Mouse (Mus musculus) forebrain, embryonic 11.5 days (tissue): ENCODE results near the gene Gm21973. TPM values are rescaled to one million over a fixed set of nuclear protein-coding genes. Genes with fewer than 3 reads are reported as not detected.

Source experiments
- ATAC-seq: fragments of 200-750 bp; cut with Nextera tagmentation; replicated peaks from 2 replicates; pipeline ENCODE4 v1.8.0; 2017; ENCODE audit warnings: moderate TSS enrichment; ENCODE audit not compliant: low FRiP score
- DNase-seq: peaks from one replicate; pipeline ENCODE4 v3.0.0-alpha.2; 2017; ENCODE audit warnings: low spot score
- H3K27ac ChIP-seq: fragments of 300-500 bp; sonication (generic); 2 replicates; pipeline ENCODE4 v1.5.1; 2014; ENCODE audit warnings: low read depth, low read length
- H3K27me3 ChIP-seq: fragments of 300-500 bp; sonication (generic); 2 replicates; pipeline ENCODE4 v1.6.1; 2014; ENCODE audit warnings: mild to moderate bottlenecking, low read length, mixed read lengths; ENCODE audit not compliant: control insufficient read depth, insufficient read depth
- H3K36me3 ChIP-seq: fragments of 300-500 bp; sonication (generic); 2 replicates; pipeline ENCODE4 v1.6.1; 2014; ENCODE audit warnings: mild to moderate bottlenecking, low read length, moderate library complexity, mixed read lengths; ENCODE audit not compliant: control insufficient read depth, insufficient read depth
- H3K4me1 ChIP-seq: fragments of 300-500 bp; sonication (generic); replicated peaks from 2 replicates; pipeline ENCODE4 v1.6.1; 2014; ENCODE audit warnings: low read length, mixed read lengths; ENCODE audit not compliant: control insufficient read depth, insufficient read depth
- H3K4me2 ChIP-seq: fragments of 300-500 bp; sonication (generic); 2 replicates; pipeline ENCODE4 v1.6.1; 2014; ENCODE audit warnings: low read depth, mild to moderate bottlenecking, low read length, moderate library complexity, mixed read lengths; ENCODE audit not compliant: severe bottlenecking
- H3K4me3 ChIP-seq: fragments of 300-500 bp; sonication (generic); 2 replicates; pipeline ENCODE4 v1.5.1; 2014; ENCODE audit warnings: low read depth, low read length
- H3K9ac ChIP-seq: fragments of 300-500 bp; sonication (generic); 2 replicates; pipeline ENCODE4 v1.6.1; 2014; ENCODE audit warnings: low read length
- H3K9me3 ChIP-seq: fragments of 300-500 bp; sonication (generic); 2 replicates; pipeline ENCODE4 v1.6.1; 2016; ENCODE audit warnings: low read length, mixed read lengths; ENCODE audit not compliant: control insufficient read depth
- WGBS: fragments of 180-500 bp; shearing (Covaris S2); extraction: QIAGEN DNeasy Blood & Tissue Kit; methylation state at CpG from one replicate; pipeline ENCODE4 v1.1.7; 2014; 5-methylcytosine and 5-hydroxymethylcytosine counted together
- polyA plus RNA-seq: library from polyadenylated mRNA; unstranded; fragments of >200 nt; fragmentation: Nextera tagmentation; extraction: Ambion mirVana; gene quantifications from 2 replicates; pipeline ENCODE4 v1.2.1, GENCODE M21; 2014

Gm21973 gene
- polyA plus RNA-seq, 1 experiment from 2014 or later, result not detected

GRCm38 (mm10) chr15:10375404-10375803 lies 50.2 kb downstream of the Gm21973 start:
- no peaks in the 10 kb centered on the region for H3K27me3 ChIP-seq
- ATAC-seq (no peak), DNase-seq (no peak)
- no peaks in the 10 kb centered on the region for H3K4me1 ChIP-seq
- H3K4me2 ChIP-seq, result no peak overlapping the region
- H3K36me3 ChIP-seq, result no peaks in the 10 kb centered on the region
- no peak overlapping the region for H3K9ac ChIP-seq
- 92% methylated on average over 3 of the region's 3 CpGs for WGBS
- H3K27ac ChIP-seq, result no peak overlapping the region
- H3K4me3 ChIP-seq, result no peak overlapping the region
- H3K9me3 ChIP-seq, result no peaks in the 10 kb centered on the region

- Histone ChIP-seq H3K36me3 (no peaks in the 10 kb centered on the region), H3K9ac (no peak overlapping the region), H3K4me1 (no peaks in the 10 kb centered on the region), H3K9me3 (no peaks in the 10 kb centered on the region), H3K4me2 (no peak overlapping the region), H3K27ac (no peak overlapping the region), H3K27me3 (no peaks in the 10 kb centered on the region), H3K4me3 (no peak overlapping the region)
- 92% methylated on average over 4 of the region's 4 CpGs for WGBS
- DNase-seq (no peak), ATAC-seq (no peak)
Measured at GRCm38 (mm10) chr15:10378338-10378959, 53.3 kb downstream of the Gm21973 start.

GRCm38 (mm10) chr15:10379757-10380458 lies 54.7 kb downstream of the Gm21973 start:
- no peak for ATAC-seq
- no peaks in the 10 kb centered on the region for H3K27me3 ChIP-seq
- no peak overlapping the region for H3K27ac ChIP-seq
- no peak for DNase-seq
- no peaks in the 10 kb centered on the region for H3K4me1 ChIP-seq
- no peak overlapping the region for H3K4me3 ChIP-seq
- H3K9ac ChIP-seq, result no peak overlapping the region
- no peaks in the 10 kb centered on the region for H3K9me3 ChIP-seq
- H3K36me3 ChIP-seq, result no peaks in the 10 kb centered on the region
- no peak overlapping the region for H3K4me2 ChIP-seq
- 93% methylated on average over 3 of the region's 3 CpGs for WGBS

- no peak for DNase-seq
- H3K27me3 ChIP-seq, result no peaks in the 10 kb centered on the region
- H3K36me3 ChIP-seq, result no peaks in the 10 kb centered on the region
- no peak overlapping the region for H3K9ac ChIP-seq
- ATAC-seq, result no peak
- H3K27ac ChIP-seq, result no peak overlapping the region
- no peaks in the 10 kb centered on the region for H3K4me1 ChIP-seq
- WGBS, result 88% methylated on average over 2 of the region's 2 CpGs
- no peak overlapping the region for H3K4me2 ChIP-seq
- H3K9me3 ChIP-seq, result no peaks in the 10 kb centered on the region
- no peak overlapping the region for H3K4me3 ChIP-seq
Measured at GRCm38 (mm10) chr15:10387263-10387662, 62.1 kb downstream of the Gm21973 start.

GRCm38 (mm10) chr15:10399795-10400194 lies 74.6 kb downstream of the Gm21973 start:
- H3K4me2 ChIP-seq, result no peak overlapping the region
- no peaks in the 10 kb centered on the region for H3K27me3 ChIP-seq
- no peaks in the 10 kb centered on the region for H3K36me3 ChIP-seq
- no peak overlapping the region for H3K9ac ChIP-seq
- DNase-seq, result no peak
- H3K4me1 ChIP-seq, result no peaks in the 10 kb centered on the region
- WGBS, result 75% methylated on average over 2 of the region's 2 CpGs
- ATAC-seq, result no peak; the same call in 1 of the 2 replicates
- no peaks in the 10 kb centered on the region for H3K9me3 ChIP-seq
- no peak overlapping the region for H3K4me3 ChIP-seq
- H3K27ac ChIP-seq, result no peak overlapping the region

GRCm38 (mm10) chr15:10400415-10400814 lies 75.2 kb downstream of the Gm21973 start:
- DNase-seq, result no peak
- no peak overlapping the region for H3K4me2 ChIP-seq
- H3K9ac ChIP-seq, result no peak overlapping the region
- no peaks in the 10 kb centered on the region for H3K36me3 ChIP-seq
- WGBS, result 66% methylated on average over 3 of the region's 3 CpGs
- H3K27ac ChIP-seq, result no peak overlapping the region
- H3K27me3 ChIP-seq, result no peaks in the 10 kb centered on the region
- peak; percentile 51; the same call in 1 of the 2 replicates for ATAC-seq
- H3K4me1 ChIP-seq, result no peaks in the 10 kb centered on the region
- H3K9me3 ChIP-seq, result no peaks in the 10 kb centered on the region
- no peak overlapping the region for H3K4me3 ChIP-seq

GRCm38 (mm10) chr15:10409842-10410241 lies 84.7 kb downstream of the Gm21973 start:
- no peaks in the 10 kb centered on the region for H3K9me3 ChIP-seq
- H3K4me3 ChIP-seq, result no peak overlapping the region
- H3K9ac ChIP-seq, result no peak overlapping the region
- H3K27ac ChIP-seq, result no peak overlapping the region
- 91% methylated on average over 3 of the region's 3 CpGs for WGBS
- no peaks in the 10 kb centered on the region for H3K27me3 ChIP-seq
- DNase-seq (no peak), ATAC-seq (no peak)
- H3K4me1 ChIP-seq, result no peaks in the 10 kb centered on the region
- no peak overlapping the region for H3K4me2 ChIP-seq
- H3K36me3 ChIP-seq, result no peaks in the 10 kb centered on the region

- Histone ChIP-seq H3K4me2 (no peak overlapping the region), H3K4me3 (no peak overlapping the region), H3K9me3 (no peaks in the 10 kb centered on the region), H3K27ac (no peak overlapping the region), H3K4me1 (no peaks in the 10 kb centered on the region), H3K27me3 (no peaks in the 10 kb centered on the region), H3K9ac (no peak overlapping the region), H3K36me3 (no peaks in the 10 kb centered on the region)
- no peak for ATAC-seq
- 93% methylated on average over 2 of the region's 2 CpGs for whole genome bisulfite sequencing
- no peak for DNase-seq
Measured at GRCm38 (mm10) chr15:10410881-10411280, 85.7 kb downstream of the Gm21973 start.

GRCm38 (mm10) chr15:10413656-10414055 lies 88.5 kb downstream of the Gm21973 start:
- Histone ChIP-seq H3K9me3 (no peaks in the 10 kb centered on the region), H3K27ac (no peak overlapping the region), H3K27me3 (no peaks in the 10 kb centered on the region), H3K4me1 (no peaks in the 10 kb centered on the region), H3K4me2 (no peak overlapping the region), H3K36me3 (no peaks in the 10 kb centered on the region), H3K4me3 (no peak overlapping the region), H3K9ac (no peak overlapping the region)
- DNase-seq (no peak), ATAC-seq (no peak)
- WGBS, result 85% methylated on average over 6 of the region's 6 CpGs
